Mouse (Mus musculus) regulatory T cell (primary cell): ENCODE data around the gene Olfr1156.

ENCODE experiments used
- in situ Hi-C: fragments of 300-600 bp; cut with MboI, MseI; formaldehyde crosslinking; loops from one replicate; pipeline ENCODE4 v1.15.1; 2025; ENCODE audit warnings: high pct_unique_total_duplicates

The Olfr1156 gene

DNA sequence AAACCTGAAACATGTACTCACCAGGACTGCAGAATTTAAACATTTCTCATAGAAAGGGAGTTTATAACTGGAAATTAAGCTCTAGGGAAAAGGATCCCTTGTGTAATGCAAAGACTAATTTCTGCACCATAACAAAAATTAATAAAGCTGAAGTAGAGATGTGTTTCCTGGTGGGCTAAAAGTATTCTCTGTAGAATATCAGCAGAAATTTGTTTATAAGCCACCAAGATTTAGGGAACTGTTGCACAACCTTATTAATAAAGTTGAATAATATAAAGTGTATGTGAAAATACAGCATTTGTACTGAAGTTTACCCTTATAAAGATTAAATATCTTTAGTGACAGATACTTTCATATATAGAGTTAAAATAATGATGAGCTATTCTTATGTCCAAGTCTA, at the start of gene Olfr1156:
Gene Olfr1156, minus strand, starts transcription at position 101 of the 400 bp plus-strand sequence.
- in situ Hi-C loops = no loop called here

DNA sequence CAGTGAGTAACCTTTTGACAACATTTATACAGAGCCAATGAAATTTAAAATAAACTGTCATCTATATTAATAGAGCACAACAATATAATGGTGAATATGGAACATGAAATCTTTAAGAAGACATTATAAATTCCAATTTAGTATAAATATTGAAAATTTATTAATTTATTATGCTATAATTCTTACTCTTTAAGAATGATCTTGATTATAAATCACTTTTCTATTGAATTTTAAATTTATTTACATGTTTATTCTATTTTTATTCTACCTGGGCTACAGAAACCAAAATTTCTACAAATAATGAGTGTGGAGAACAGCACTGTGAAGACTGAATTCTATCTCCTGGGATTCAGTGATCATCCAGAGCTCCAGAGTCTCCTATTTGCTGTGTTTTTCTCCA, 36.9 kb upstream of the Olfr1156 start, which contains the start of gene Olfr1158:
Gene Olfr1158, plus strand, starts transcription at position 301 of the 400 bp plus-strand sequence.
- in situ Hi-C loops = no loop called here

DNA sequence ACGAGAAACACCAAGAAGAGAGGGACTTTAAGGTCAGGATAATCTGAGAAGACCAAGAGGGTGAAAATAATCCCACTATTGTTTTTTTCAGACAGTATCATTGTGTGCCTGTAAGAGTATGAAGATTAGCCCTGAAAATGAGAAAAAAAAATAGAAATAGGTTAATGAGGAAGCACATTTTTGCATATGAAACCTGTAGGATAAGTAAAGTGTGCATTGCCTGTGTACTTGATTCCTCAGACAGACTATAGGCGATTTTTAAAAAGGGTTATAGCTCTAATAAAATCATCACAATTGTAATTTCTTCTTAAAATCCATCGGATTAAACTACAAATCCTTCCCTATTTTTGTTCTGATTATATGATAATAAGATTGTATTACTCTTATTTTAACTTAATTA, 21.7 kb upstream of the Olfr1156 start, which contains the start of gene Olfr74:
Gene Olfr74, minus strand, starts transcription at position 101 of the 400 bp plus-strand sequence.
- in situ Hi-C loops = no loop called here

DNA sequence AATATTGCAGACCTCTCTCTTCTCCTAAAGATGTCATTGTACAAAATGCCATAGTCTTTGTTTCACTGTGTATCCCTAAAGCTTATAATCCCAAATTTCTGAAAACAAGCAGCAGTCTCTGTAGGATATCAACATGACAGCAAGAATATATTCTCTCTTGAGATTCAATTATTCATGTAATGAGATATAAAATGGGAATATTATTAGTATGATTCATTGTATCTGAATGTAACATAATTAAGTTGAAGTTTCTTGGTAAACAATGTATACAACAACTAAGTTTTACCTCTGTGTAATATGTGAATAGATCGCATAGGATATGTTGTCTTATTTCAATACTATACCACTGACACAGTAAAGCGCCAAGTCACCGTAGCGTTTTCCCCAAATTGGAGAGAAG, 15.3 kb upstream of the Olfr1156 start, which contains the start of gene Olfr1157:
Gene Olfr1157, minus strand, starts transcription at position 101 of the 400 bp plus-strand sequence.
- in situ Hi-C loops = no loop called here

DNA sequence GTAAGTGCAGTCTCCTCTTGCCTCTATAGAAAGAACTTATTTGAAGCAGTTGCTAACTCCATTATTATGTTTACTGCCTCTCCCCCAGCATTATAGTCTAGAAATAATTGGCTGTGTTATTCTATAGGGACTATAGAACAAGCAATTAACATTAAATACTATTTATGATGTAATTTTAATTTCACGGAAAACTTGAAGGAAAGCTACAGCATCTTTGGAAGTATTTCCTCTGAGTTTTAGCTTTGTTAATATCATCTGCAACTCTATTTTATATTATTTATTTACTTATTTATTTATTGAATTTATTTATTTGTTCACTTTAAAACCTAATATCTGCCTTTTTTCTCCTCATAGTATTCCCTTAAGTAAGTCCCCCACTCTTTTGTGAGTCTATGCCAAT, 7.9 kb downstream of the Olfr1156 start, which contains the start of gene Olfr1155:
Gene Olfr1155, minus strand, starts transcription at position 101 of the 400 bp plus-strand sequence.
- in situ Hi-C loops = no loop called here

DNA sequence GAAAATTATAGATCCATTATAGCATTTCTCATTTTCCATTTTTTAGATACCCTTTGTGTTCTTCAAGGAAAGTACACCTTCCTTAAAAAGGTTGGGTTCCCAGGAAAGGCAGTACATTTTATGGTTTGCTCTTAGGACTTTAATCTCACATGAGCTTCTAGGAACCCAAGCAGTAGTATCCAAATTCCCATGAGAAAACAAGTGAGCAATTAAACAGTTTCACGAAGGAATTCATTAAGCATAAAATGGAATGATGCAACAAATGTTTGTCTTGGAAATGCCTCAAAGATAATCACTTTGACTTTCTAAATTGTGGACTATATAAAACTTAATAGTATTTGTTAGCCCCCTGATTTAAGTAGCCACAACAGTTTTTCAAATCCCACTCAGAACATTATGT, 47.8 kb downstream of the Olfr1156 start, which contains the start of gene Olfr1154:
Gene Olfr1154, minus strand, starts transcription at position 101 of the 400 bp plus-strand sequence.
- in situ Hi-C loops = no loop called here
